Mouse (Mus musculus): ENCODE measurements at regions not wholly inside any gene's neighbourhood (a gene's known extent, or its start where the extent isn't known, plus 50 kb on each side); places are given as distances from the start of the nearest gene placed in this dataset.

DNA sequence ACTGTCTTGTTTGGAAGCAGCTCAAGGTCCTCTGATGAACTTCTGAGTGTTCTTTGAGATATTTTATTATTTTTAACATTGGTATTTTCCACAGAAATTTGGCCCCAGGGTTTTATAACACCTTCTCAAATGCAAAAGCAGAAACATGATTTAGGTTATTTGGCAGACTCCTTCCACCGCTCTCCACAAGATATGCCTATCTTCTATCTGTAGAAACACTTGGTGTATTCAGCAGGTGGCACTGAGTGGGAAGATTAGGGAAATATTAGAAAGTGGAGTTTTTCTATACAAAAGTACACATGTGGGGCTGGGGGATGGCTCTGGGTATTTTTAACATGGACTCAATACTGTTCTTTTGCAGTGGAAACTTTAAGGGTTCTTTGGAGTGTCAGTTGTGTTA is 475.3 kb downstream of the Dach1 start:
- DNase-seq (ENCODE audit: low spot score in 2 of 2), result no peak

DNA sequence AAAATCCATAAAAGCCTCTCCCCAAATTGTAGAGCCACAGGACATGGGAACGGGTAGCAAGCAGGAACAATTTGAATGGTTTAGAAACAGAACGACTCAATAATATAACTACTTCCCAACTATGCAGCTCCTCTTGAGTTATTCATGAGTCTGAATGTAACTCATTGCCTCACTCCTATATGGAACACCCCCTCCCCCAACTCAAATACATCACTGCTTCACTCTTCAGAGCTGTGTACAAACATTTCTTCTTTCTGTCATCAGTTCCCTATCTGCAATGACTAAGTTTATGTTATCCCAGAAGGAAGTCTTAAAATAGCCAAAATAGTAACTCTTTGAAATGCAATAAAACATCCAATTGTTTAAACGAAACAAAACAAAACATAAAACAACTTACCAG is 484.9 kb downstream of the Dach1 start:
- no peak for DNase-seq (ENCODE audit: low spot score in 2 of 2)

DNA sequence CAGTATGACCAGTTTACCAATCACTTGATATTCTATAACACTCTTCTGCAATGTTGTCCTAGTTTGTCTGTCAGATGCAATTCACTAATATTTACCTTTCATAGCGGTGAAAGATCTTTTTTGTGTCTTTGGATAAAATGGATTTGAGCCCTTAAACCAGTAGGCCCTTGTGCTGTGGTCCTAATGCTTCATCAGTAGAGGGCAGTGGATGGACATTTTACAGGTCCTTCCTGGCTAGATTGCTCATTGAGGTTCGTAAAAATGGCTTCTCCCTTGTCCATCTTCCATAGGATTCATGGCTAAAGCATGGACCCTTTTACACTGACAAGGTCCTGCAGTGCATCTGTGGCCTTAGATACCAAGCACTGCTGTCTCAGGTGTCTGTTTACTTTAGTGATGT is 501.8 kb downstream of the Dach1 start:
- DNase-seq (ENCODE audit: low spot score in 2 of 2), result no peak

DNA sequence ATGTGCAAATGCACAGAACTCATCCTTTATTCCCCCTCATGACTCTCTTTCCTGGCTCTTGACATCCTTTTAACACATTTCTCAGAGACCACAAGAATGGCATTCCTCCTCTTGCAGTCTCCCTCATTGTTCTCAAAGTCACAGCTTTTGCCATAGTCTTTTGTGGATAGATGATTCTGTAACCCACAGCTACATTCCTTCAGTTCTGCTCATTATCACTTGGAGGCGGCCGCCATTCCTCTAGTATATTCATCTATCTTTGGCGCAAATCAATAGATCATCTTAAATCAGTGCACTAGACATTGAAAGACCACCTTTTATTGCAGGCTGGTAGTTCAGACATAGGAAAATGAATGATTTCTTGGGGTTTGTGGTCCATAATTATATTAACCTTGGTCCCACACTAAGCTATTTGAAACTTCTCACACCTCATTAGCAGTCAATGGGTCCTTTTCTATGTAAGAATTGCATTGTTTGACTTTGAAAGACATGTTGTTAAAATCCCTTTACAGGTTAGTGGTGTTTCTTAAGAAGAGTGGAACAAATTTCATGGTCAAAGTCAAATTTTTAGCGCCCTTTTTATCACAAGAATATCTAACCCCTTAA is 531.3 kb downstream of the Dach1 start:
- no peak for DNase-seq (ENCODE audit: low spot score in 2 of 2)

DNA sequence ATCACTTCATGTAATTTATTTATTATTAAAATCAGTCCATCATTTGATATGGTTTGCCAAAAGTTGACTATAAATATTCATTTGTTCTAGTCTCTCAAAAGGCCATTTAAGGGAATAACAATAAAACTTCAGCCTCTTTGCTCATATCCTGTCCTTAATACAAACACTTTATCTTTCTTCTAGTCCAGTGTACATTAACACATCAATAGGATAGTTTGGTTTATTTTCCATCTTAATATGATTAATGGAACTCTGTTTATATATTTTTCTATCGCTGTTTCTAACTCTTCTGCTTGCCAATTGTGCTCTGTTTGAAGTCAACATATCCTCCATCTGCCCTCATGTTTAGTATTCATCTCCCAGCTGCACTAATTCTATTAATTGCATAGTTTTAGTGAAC is 558.1 kb downstream of the Dach1 start:
- no peak for DNase-seq (ENCODE audit: low spot score in 2 of 2)

DNA sequence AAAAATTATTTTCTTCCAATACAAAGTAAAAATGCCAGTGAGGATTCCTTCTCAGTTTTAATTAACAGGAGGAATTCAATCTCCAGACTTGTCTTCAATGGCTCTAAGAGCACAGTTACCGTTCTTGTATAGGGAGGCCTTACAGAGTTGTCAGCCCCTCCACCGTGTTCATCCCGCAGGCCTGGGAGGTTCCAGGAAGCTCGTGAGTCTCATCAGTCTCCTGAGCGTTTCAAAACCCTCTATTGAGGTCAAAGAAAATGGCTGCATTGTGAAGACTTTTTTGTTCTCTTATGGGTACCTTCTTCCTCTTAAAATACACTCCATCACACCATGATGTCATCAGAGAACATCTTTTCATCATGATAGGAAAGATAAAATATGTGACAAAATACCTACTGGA is 572.9 kb downstream of the Dach1 start:
- no peak for DNase-seq (ENCODE audit: low spot score in 2 of 2)

DNA sequence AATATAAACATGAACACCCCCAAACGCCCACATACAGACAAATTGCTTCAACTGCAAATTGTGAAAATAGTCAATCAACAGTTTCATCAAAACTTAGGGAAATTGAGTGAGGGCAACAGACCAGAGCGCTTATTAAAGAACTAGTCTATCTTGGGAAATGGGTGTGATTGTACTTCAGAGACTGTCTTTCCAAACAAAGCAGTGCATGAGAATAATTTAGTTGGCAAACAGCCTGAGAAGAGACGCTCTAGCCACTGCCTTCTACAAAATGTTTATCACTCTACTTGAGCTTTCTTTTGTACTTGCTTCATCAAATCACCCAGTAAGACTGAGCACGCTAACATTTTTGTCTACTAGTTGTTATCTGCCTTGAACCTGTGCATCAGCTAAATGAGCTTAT is 581.0 kb downstream of the Dach1 start:
- DNase-seq (ENCODE audit: low spot score in 2 of 2), result no peak

DNA sequence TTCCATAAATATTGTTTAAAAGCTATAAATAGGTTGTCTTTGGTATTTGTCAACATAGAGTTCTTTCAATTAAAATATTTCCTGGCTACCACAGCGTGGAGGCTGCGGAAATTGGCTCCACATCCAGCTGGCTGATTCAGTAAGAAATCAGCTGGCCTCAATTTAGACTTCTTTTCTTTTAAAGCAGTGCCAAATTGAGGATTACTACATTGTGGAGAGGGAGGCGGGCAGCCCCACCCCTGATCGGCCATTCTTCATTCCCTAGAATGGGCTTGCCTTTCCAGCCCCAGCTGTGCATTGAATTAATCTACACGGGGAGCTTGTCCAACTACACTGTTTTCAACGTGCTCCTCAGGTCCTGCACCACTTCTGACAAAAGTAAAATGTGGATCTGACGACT is 581.4 kb downstream of the Dach1 start:
- DNase-seq (ENCODE audit: low spot score in 2 of 2), result peak; percentile 51 to 66

DNA sequence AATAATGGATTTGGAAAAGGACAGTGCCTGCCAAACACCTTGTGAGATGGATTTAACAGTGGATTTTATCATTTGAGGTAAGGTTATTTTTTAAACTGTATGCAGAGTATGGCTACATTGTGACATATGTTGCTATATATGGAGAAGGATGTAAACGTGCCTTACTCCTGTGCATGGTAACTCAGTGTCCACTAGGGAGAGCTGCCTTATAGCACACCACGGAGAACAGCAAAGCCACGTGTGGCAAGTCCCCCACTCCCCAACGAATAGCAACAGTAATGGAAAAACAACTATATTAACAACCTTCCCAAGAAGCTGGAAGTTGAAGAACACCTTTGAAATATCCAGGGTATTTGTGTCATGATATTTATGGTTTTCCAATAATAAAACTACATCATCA is 582.6 kb downstream of the Dach1 start:
- no peak for DNase-seq (ENCODE audit: low spot score in 2 of 2)

DNA sequence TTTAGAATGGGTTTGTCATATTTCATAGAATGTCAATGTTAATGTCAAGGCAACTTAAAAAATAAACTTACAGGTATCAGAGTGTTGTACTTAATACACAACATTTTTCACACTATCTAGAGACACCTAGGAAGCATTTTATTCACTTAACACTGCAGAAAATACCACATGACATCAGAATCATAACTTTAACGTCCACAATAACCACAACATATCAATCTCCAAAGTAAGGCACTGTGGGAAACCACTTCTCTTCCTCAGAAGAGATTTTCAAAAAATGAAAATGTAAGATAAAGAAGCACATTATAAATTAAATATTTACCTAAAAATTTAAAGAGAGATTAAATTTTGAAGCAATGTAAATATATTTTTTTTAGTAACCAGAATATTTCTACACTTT is 599.3 kb downstream of the Dach1 start:
- DNase-seq (ENCODE audit: low spot score in 2 of 2), result no peak

DNA sequence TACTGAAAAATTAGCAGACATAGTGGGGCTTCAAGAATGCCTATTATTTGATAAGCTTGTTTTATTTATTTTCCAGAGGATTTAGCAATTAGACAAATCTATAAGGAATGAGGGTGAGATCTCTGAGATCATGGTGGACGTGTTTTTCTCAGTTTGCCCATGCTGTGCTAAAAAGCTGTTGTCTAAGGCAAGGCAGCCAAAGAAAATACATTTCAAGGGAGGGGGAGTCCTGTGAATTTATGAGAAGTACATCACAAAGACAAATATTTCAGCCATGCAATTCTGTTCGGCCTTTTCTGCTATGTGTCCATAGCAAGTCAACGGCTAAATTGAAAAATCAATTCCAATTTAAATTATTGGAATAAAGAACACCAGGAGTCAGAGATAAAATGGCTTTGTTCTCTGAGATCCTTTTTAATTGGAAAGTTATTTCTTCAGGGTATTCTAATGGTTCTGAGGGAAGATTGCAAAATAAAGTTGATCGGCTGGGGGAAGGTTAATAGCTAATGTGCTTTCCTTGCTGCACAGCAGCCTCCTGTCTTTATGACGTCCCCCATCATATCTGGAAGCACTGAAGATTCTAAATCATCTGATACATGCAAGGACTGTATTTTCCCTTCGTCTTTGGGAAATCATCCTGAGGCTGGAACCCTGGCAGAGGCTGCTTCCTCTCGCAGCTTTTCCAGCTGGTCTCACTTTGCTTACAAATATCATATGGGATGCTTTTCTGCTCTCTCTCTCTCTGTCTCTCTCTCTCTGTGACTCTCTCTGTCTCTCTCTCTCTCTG is 609.3 kb downstream of the Dach1 start:
- no peak for DNase-seq (ENCODE audit: low spot score in 2 of 2)

DNA sequence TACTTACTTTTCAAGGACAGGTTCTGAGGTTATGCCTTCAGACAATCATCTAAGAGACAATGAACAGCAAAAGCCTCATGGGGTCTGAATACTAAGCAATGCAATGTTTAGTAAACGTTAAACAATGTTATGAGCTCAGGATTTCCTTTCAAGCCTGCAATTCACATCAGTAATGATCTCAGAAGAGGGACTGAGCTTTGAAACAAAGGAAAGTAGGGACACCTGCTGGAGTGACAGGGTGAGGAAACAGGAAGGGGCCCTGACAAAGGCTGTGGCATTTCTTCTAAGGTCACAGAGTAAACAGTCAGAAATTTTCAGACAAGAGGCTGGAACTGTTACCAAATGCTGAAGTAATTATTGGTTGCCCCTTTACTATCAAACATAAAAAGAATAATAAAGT is 610.0 kb downstream of the Dach1 start:
- no peak for DNase-seq (ENCODE audit: low spot score in 2 of 2)

DNA sequence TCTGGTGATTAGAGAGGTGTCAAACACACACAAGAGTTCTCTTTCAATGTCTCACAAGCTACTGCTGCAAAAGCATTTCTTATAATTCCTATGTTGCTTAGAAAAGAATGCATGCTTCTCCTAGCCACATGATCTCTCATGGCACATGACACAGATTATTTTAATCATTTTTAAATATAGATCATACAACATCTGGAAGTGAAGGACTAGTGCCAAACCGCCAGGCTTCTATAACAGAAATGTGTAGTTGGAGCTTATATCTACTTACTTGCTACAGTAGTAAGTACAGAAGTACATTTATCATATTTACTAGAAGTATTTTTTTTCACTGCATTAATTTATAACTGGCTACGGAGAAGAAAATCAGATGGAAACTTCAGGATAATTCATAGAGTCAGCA is 611.3 kb downstream of the Dach1 start:
- no peak for DNase-seq (ENCODE audit: low spot score in 2 of 2)

DNA sequence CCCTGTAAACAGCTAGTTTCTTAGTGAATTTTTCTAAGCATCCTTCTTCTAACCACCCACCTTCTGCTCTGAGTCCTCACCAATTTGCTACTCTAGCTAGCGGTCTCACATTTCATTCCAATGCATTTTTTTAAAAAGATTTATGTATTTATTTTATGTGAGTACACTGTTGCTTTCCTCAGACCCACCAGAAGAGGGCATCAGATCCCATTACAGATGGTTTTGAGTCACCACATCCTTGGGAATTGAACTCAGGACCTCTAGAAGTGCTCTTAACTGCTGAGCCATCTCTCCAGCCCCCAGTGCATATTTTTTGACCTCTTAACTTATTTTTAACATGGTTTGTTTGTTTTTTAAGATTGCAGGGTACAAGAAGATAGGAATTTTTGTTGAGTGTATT is 611.7 kb downstream of the Dach1 start:
- no peak for DNase-seq (ENCODE audit: low spot score in 2 of 2)

DNA sequence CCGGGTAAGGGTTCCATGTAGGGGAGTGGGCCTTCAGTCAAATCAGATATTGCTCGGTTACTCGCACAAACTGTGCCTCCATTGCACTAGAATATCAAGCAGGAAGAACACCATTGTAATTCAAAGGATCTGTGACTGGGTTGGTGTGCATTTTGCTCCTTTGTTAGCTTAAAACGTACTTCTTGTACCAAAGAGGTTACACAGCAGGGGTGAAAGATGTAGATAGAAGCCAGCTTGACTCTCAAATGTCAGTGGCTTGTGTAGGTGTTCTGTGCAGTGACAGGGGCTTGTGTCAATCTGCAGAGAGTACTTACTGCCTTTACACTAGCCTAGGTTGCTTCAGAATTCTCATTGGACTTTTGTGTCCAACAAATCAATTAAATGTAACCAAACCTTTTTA is 623.3 kb downstream of the Dach1 start:
- DNase-seq (ENCODE audit: low spot score in 2 of 2), result no peak

DNA sequence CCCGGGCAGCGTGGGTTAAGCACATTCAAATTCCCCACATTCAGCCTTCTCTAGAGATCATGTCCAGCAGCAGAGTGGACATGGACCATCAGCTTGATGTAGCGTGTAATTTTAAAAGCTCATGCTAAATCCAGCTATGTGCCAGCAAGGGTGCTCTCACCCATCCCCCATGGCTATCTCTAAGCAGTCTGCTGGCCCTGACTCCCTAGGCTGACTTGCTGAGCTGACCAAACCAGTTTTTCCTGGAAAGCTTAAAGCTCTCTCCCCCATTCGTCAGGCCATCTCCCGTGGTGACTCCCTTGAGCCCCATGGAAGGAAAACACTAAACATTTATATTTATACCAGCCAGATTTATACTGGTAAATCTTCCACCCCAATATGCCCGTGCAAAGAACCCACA is 625.3 kb downstream of the Dach1 start:
- no peak for DNase-seq (ENCODE audit: low spot score in 2 of 2)

DNA sequence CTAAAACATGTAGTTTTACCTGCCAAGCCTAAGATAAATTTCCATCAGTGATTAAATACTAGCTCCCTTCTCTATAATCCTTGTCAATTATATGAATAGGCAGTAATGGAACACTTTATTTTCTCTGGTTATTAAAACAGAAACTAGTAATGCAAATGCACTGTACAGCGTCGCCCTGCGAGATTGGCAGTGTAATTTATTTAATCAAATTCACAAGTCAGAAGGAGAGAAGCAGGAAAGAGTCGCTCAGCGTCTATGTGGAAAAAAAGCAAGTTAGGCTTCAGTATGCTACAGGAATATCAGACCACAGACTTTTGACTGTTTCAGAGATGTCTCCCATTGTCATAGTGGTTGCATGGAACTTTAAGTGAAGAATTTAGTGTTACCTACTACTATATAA is 632.6 kb downstream of the Dach1 start:
- DNase-seq (ENCODE audit: low spot score in 2 of 2), result no peak

DNA sequence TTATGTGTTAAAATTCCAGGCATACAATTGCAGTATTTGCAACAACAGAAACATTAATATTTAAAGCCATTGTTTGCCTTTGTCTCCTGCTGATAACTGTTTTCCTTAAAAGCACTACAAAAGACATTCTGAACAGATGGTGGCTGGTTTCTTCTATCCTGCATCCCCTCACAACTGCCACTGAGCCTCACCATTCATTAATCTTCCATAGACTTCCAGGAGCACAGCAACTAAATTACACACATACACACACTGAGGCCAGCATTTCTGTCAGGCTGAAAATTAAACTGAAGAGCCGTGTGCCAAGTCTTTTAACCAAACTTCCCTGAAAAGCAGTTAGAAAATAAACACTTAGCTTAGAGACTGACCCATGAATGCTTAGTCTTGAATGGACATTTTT is 658.2 kb downstream of the Dach1 start:
- DNase-seq (ENCODE audit: low spot score in 2 of 2), result no peak

DNA sequence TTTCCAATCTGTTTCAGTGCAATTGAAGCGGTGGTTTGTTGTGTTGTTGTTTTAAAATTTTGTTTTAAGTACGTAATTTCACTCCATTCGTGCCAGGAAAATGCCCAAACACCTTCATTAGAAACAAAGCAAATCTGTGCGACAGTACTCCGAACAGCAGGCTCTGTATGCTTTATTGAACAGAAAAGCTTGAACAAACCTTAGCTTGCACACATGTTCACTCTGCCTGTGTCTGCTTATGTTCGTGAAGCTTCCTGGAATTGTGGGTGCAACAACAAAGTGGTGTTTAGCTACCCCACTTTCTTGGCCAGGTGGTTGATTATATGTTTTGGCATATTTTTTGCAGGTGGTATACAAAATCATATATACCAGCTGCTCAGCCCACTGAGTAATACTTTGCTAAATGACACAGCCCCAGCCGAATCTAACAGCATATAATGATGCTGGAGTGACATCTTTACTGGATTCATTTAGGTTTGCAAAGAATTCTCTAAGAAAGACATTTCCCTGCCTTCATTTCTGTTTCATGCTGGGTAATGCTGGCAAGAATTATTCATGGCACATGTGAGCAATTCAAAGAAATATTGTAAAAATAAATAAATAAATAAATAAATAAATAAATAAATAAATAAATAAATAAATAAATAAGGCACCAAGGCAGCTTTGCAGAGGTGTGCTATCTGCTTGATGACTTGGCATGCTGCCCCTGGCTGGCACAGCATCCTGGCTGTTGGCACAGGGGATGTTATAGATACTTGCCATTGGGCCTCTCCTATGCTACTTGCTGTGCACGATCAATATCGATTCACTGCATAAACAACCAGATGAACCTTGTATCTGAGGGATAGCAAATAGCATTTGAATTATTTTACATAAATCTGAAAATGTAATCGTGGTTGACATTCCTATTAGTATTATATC is 679.9 kb downstream of the Dach1 start:
- DNase-seq (ENCODE audit: low spot score in 2 of 2), result peak in 1 of 2 experiments; percentile 19

DNA sequence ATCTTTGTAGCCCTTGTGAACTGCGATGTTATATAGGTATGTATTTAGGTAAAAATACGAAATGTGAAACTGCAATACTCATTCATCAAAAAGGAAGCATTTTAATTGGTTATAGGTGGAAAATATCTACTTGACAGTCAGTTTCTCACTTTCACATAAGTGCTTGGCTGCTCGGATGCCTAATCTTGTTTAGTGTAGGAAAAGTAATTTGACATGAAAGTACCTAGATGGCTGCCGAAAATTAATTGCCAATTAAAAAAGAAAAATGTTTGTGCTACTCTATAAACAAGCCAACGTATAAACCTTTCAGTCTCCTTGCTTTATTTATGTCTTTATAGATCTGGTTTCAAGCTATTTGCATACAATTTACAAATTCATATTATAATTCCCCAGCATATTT is 691.3 kb downstream of the Dach1 start:
- DNase-seq (ENCODE audit: low spot score in 2 of 2), result no peak

DNA sequence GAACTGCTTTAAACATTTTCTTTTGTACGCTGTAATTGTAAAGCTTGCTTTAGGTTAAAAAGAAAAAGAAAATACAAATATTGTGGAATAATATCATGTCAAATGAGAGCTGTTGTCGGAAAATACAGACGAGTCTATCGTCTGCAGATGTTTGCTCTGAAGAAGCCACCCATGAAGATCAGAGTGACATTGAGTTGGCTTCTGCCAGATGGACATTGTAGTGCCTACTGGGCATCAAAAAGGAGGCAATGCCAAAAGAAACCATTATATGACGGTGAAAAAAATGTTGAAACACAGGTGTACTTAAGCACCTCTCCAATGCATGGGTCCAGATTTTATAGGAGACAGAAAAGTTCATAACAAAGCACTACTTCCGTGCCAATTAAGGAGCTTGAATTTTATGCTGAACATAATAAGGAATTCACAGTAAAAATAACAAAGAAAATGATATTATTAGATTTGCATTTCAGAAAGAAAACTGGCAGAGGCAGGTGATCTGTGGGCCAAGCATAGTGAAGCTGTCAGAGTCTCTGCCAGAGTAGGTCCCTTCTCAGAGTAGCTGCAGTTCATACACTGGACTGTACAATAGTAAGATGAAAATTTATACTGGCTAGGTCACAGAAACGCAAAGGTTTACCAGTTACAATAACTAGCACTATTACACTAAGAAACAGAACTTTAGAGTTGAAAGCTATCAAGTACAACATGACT is 718.9 kb downstream of the Dach1 start:
- DNase-seq (ENCODE audit: low spot score in 2 of 2), result no peak

DNA sequence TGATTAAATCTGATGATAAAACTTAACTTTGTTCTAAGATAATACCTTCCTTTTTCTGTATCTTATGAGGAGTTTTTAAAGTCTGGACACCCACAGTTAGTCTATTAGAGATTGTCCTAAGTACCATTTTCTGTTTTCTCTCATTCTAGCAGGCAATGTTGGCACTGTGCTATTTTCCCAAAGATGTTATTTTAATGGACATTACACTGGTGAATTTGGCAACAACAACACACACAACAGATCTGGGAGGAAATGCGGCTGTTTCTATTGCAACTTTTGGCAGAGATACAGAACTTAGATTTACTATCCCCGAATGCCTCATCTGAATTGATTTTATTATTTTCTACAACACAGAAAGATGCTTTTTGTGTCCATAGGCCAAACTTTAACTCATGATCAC is 720.9 kb downstream of the Dach1 start:
- DNase-seq (ENCODE audit: low spot score in 2 of 2), result no peak

All from right cerebral cortex, postnatal 10 days (tissue).